Mouse (Mus musculus) spleen, postnatal 4 days (tissue): Measurements from ENCODE around the gene Slc25a36.

Experiments
- DNase-seq, 2 experiments: peaks; one replicate each; pipeline ENCODE4 v3.0.0; 2022; ENCODE audit warnings: low spot score in 2 of 2

Gene Slc25a36

GRCm38 (mm10) chr9:97046240-97046639 lies 64.7 kb downstream of the Slc25a36 start:
- DNase-seq = no peak

- no peak for DNase-seq
Measured at GRCm38 (mm10) chr9:97041633-97042032, 69.3 kb downstream of the Slc25a36 start.

GRCm38 (mm10) chr9:97038010-97038409 lies 72.9 kb downstream of the Slc25a36 start:
- no peak for DNase-seq

- no peak for DNase-seq
Measured at GRCm38 (mm10) chr9:97036656-97037055, 74.3 kb downstream of the Slc25a36 start.

GRCm38 (mm10) chr9:97027361-97027760 lies 83.6 kb downstream of the Slc25a36 start:
- DNase-seq = no peak

GRCm38 (mm10) chr9:97026006-97026405 lies 85.0 kb downstream of the Slc25a36 start:
- DNase-seq = no peak
